Mouse (Mus musculus) forebrain, embryonic 15.5 days (tissue): Measurements from ENCODE around the gene Hirip3. TPM values are rescaled to one million over a fixed set of nuclear protein-coding genes. Genes with fewer than 3 reads are reported as not detected.
A peak's percentile ranks its signal among the peaks of the same experiment; 100 is the strongest.
"Not testable (repeated sequence)": the region's sequence is repeated elsewhere in the genome, so short reads cannot be mapped to it uniquely, and the experiment has no call there.

ENCODE experiments used
- ATAC-seq: fragments of 200-750 bp; cut with Nextera tagmentation; replicated peaks from 2 replicates; pipeline ENCODE4 v1.8.0; 2017; ENCODE audit warnings: mild to moderate bottlenecking, moderate TSS enrichment, moderate library complexity
- H3K27ac ChIP-seq: fragments of 300-500 bp; sonication (generic); replicated peaks from 2 replicates; pipeline ENCODE4 v1.5.1; 2015; ENCODE audit warnings: mild to moderate bottlenecking, inconsistent platforms
- H3K27me3 ChIP-seq: fragments of 300-500 bp; sonication (generic); 2 replicates; pipeline ENCODE4 v1.6.1; 2015; ENCODE audit warnings: inconsistent platforms
- H3K36me3 ChIP-seq: fragments of 300-500 bp; sonication (generic); 2 replicates; pipeline ENCODE4 v1.6.1; 2015; ENCODE audit warnings: mild to moderate bottlenecking, inconsistent platforms
- H3K4me1 ChIP-seq: fragments of 300-500 bp; sonication (generic); 2 replicates; pipeline ENCODE4 v1.6.1; 2015; ENCODE audit warnings: inconsistent platforms
- H3K4me2 ChIP-seq: fragments of 300-500 bp; sonication (generic); replicated peaks from 2 replicates; pipeline ENCODE4 v1.6.1; 2015; ENCODE audit warnings: mild to moderate bottlenecking, inconsistent platforms
- H3K4me3 ChIP-seq: fragments of 300-500 bp; sonication (generic); 2 replicates; pipeline ENCODE4 v1.5.1; 2015; ENCODE audit warnings: mild to moderate bottlenecking, inconsistent platforms
- H3K9ac ChIP-seq: fragments of 300-500 bp; sonication (generic); replicated peaks from 2 replicates; pipeline ENCODE4 v1.6.1; 2015; ENCODE audit warnings: mild to moderate bottlenecking, inconsistent platforms
- H3K9me3 ChIP-seq: fragments of 300-500 bp; sonication (generic); 2 replicates; pipeline ENCODE4 v1.6.1; 2016; ENCODE audit warnings: inconsistent platforms
- WGBS: fragments of 180-500 bp; shearing (Covaris S2); methylation state at CpG from one replicate; pipeline ENCODE4 v1.1.7; 2015; ENCODE audit warnings: mixed read lengths; 5-methylcytosine and 5-hydroxymethylcytosine counted together
- polyA plus RNA-seq: library from polyadenylated mRNA; unstranded; fragments of >200 nt; fragmentation: Nextera tagmentation; extraction: Ambion mirVana; gene quantifications from 2 replicates; pipeline ENCODE4 v1.2.1, GENCODE M21; 2015

Gene Hirip3
- polyA plus RNA-seq, 1 experiment from 2014 or later, result 30.7 TPM

GRCm38 (mm10) chr7:126884286-126885164 is 22.8 kb downstream of the Hirip3 start, which contains the start of gene Taok2:
Gene Taok2 (minus strand): TSS chr7:126884703.
- Histone ChIP-seq H3K9ac (peak within 1 kb of the TSS; percentile 96), H3K9me3 (no peaks in the 10 kb centered on the region), H3K27me3 (no peaks in the 10 kb centered on the region), H3K27ac (peak within 1 kb of the TSS; percentile 98), H3K4me2 (peak within 1 kb of the TSS; percentile 96), H3K4me3 (peak within 1 kb of the TSS; percentile 95), H3K4me1 (peaks cover 39% of the 10 kb centered on the region), H3K36me3 (peaks cover 9% of the 10 kb centered on the region)
- ATAC-seq, result peak; percentile 98
- WGBS, result under 1% methylated on average over 56 of the region's 56 CpGs

GRCm38 (mm10) chr7:126887281-126887680 is 25.5 kb downstream of the Hirip3 start:
- no peak for ATAC-seq
- WGBS, result 93% methylated on average over 5 of the region's 5 CpGs

GRCm38 (mm10) chr7:126888852-126889251 is 27.1 kb downstream of the Hirip3 start:
- no peak for ATAC-seq
- no peaks in the 10 kb centered on the region for H3K9me3 ChIP-seq
- H3K27ac ChIP-seq, result no peak overlapping the region
- 0 out of 2 replicates have a peak, but pooled peaks cover 7% of the 10 kb centered on the region for H3K36me3 ChIP-seq
- no peak overlapping the region for H3K4me2 ChIP-seq
- H3K9ac ChIP-seq, result no peak overlapping the region
- no peaks in the 10 kb centered on the region for H3K27me3 ChIP-seq
- H3K4me1 ChIP-seq, result peaks cover 5% of the 10 kb centered on the region; the same call in 1 of the 2 replicates
- WGBS, result 55% methylated on average over 7 of the region's 7 CpGs
- H3K4me3 ChIP-seq, result no peak overlapping the region

More at GRCm38 (mm10) chr7:126887281-126887680, 25.5 kb downstream of the Hirip3 start:
- no peaks in the 10 kb centered on the region for H3K9me3 ChIP-seq
- H3K36me3 ChIP-seq, result 0 out of 2 replicates have a peak, but pooled peaks cover 7% of the 10 kb centered on the region
- no peak overlapping the region for H3K4me2 ChIP-seq
- H3K27ac ChIP-seq, result no peak overlapping the region
- peaks cover 20% of the 10 kb centered on the region for H3K4me1 ChIP-seq
- H3K4me3 ChIP-seq, result no peak overlapping the region
- no peaks in the 10 kb centered on the region for H3K27me3 ChIP-seq
- no peak overlapping the region for H3K9ac ChIP-seq

GRCm38 (mm10) chr7:126896912-126897311 is 35.1 kb downstream of the Hirip3 start:
- WGBS, result 86% methylated on average over 5 of the region's 5 CpGs
- H3K36me3 ChIP-seq, result no peaks in the 10 kb centered on the region
- H3K27ac ChIP-seq, result no peak overlapping the region
- peak overlapping the region; percentile 50; the same call in 1 of the 2 replicates for H3K4me2 ChIP-seq
- no peak for ATAC-seq
- H3K4me1 ChIP-seq, result peaks cover 16% of the 10 kb centered on the region
- H3K27me3 ChIP-seq, result no peaks in the 10 kb centered on the region
- H3K9ac ChIP-seq, result 0 out of 2 replicates have a peak overlapping the region, but pooled peaks have one; percentile 66
- no peaks in the 10 kb centered on the region for H3K9me3 ChIP-seq
- no peak overlapping the region; the same call in 1 of the 2 replicates for H3K4me3 ChIP-seq

GRCm38 (mm10) chr7:126897390-126898101 is 35.8 kb downstream of the Hirip3 start:
- Histone ChIP-seq H3K4me3 (peak overlapping the region; percentile 57), H3K9me3 (no peaks in the 10 kb centered on the region), H3K4me1 (peaks cover 16% of the 10 kb centered on the region), H3K36me3 (no peaks in the 10 kb centered on the region), H3K4me2 (peak overlapping the region; percentile 50), H3K27me3 (no peaks in the 10 kb centered on the region), H3K9ac (peak overlapping the region; percentile 66), H3K27ac (peak overlapping the region; percentile 82)
- 24% methylated on average over 16 of the region's 16 CpGs for WGBS
- no peak; the same call in 1 of the 2 replicates for ATAC-seq

- H3K36me3 ChIP-seq, result no peaks in the 10 kb centered on the region
- H3K9me3 ChIP-seq, result no peaks in the 10 kb centered on the region
- ATAC-seq, result peak; percentile 94
- H3K4me1 ChIP-seq, result peaks cover 16% of the 10 kb centered on the region
- peak overlapping the region; percentile 57 for H3K4me3 ChIP-seq
- peak overlapping the region; percentile 50 for H3K4me2 ChIP-seq
- H3K9ac ChIP-seq, result peak overlapping the region; percentile 66
- no peaks in the 10 kb centered on the region for H3K27me3 ChIP-seq
- H3K27ac ChIP-seq, result peak overlapping the region; percentile 82
- WGBS, result 11% methylated on average over 37 of the region's 37 CpGs
Measured at GRCm38 (mm10) chr7:126898102-126898990, 36.6 kb downstream of the Hirip3 start.

GRCm38 (mm10) chr7:126899781-126900180 is 38.0 kb downstream of the Hirip3 start:
- not testable (repeated sequence) for H3K9ac ChIP-seq, H3K9me3 ChIP-seq, H3K27me3 ChIP-seq, H3K36me3 ChIP-seq, H3K4me3 ChIP-seq, ATAC-seq, H3K27ac ChIP-seq, H3K4me2 ChIP-seq
- peaks cover 16% of the 10 kb centered on the region for H3K4me1 ChIP-seq
- WGBS, result 90% methylated on average over 7 of the region's 9 CpGs

- 85% methylated on average over 3 of the region's 3 CpGs for WGBS
- no peak for ATAC-seq
- H3K9me3 ChIP-seq, result no peaks in the 10 kb centered on the region
- H3K27me3 ChIP-seq, result no peaks in the 10 kb centered on the region
- H3K4me1 ChIP-seq, result no peaks in the 10 kb centered on the region
- no peak overlapping the region for H3K4me2 ChIP-seq
- no peak overlapping the region for H3K27ac ChIP-seq
- H3K36me3 ChIP-seq, result no peaks in the 10 kb centered on the region
- H3K9ac ChIP-seq, result no peak overlapping the region
- no peak overlapping the region for H3K4me3 ChIP-seq
Measured at GRCm38 (mm10) chr7:126905590-126905989, 43.8 kb downstream of the Hirip3 start.

- no peak for ATAC-seq
- Histone ChIP-seq H3K4me3 (no peak overlapping the region), H3K36me3 (no peaks in the 10 kb centered on the region), H3K27me3 (no peaks in the 10 kb centered on the region), H3K9me3 (no peaks in the 10 kb centered on the region), H3K9ac (no peak overlapping the region), H3K4me1 (no peaks in the 10 kb centered on the region), H3K4me2 (no peak overlapping the region), H3K27ac (no peak overlapping the region)
- 93% methylated on average over 3 of the region's 3 CpGs for WGBS
Measured at GRCm38 (mm10) chr7:126914844-126915243, 53.1 kb downstream of the Hirip3 start.
